Mouse (Mus musculus) macrophage (primary cell): ENCODE measurements around the gene Wbp4. TPM values are rescaled to one million over a fixed set of nuclear protein-coding genes. Genes with fewer than 3 reads are reported as not detected.
"Not testable (repeated sequence)": the region's sequence is repeated elsewhere in the genome, so short reads cannot be mapped to it uniquely, and the experiment has no call there.

Experiments
- H3K27ac ChIP-seq: fragments of 350-480 bp; formaldehyde crosslinking; 2 replicates; pipeline ENCODE4 v1.9.0; 2021
- H3K36me3 ChIP-seq: fragments of 350-480 bp; formaldehyde crosslinking; 2 replicates; pipeline ENCODE4 v1.9.0; 2021; ENCODE audit errors: inconsistent target
- H3K4me3 ChIP-seq: fragments of 350-480 bp; formaldehyde crosslinking; 2 replicates; pipeline ENCODE4 v1.9.0; 2021; ENCODE audit errors: inconsistent target
- H3K79me2 ChIP-seq: fragments of 350-480 bp; formaldehyde crosslinking; 2 replicates; pipeline ENCODE4 v1.9.0; 2021; ENCODE audit errors: inconsistent target
- WGBS: methylation state at CpG from one replicate; pipeline ENCODE4 v1.1.7; 2026; ENCODE audit warnings: inconsistent platforms; ENCODE audit not compliant: missing documents; 5-methylcytosine and 5-hydroxymethylcytosine counted together
- polyA plus RNA-seq: library from polyadenylated mRNA; stranded (reverse); fragments of 250-400 nt; gene quantifications from 3 replicates; pipeline ENCODE4 v1.2.4, GENCODE M21; 2018; ENCODE audit warnings: inconsistent platforms

The Wbp4 gene
- polyA plus RNA-seq, 1 experiment from 2014 or later = 84.4 TPM

DNA sequence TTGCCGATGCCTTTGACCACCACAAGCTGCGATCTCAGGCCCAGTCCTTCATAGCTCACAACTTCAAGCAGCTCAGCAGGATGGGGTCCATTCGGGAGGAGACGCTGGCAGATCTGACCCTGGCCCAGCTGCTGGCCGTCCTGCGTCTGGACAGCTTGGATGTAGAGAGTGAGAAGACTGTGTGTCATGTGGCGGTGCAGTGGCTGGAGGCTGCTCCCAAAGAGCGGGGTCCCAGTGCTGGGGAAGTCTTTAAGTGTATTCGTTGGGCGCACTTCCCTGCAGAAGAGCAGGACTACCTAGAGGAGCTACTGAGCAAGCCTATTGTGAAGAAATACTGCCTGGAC lies 28.8 kb downstream of the Wbp4 start:
- not testable (repeated sequence) for H3K27ac ChIP-seq, H3K36me3 ChIP-seq, H3K79me2 ChIP-seq, H3K4me3 ChIP-seq
- WGBS = 94% methylated on average over 4 of the region's 10 CpGs

DNA sequence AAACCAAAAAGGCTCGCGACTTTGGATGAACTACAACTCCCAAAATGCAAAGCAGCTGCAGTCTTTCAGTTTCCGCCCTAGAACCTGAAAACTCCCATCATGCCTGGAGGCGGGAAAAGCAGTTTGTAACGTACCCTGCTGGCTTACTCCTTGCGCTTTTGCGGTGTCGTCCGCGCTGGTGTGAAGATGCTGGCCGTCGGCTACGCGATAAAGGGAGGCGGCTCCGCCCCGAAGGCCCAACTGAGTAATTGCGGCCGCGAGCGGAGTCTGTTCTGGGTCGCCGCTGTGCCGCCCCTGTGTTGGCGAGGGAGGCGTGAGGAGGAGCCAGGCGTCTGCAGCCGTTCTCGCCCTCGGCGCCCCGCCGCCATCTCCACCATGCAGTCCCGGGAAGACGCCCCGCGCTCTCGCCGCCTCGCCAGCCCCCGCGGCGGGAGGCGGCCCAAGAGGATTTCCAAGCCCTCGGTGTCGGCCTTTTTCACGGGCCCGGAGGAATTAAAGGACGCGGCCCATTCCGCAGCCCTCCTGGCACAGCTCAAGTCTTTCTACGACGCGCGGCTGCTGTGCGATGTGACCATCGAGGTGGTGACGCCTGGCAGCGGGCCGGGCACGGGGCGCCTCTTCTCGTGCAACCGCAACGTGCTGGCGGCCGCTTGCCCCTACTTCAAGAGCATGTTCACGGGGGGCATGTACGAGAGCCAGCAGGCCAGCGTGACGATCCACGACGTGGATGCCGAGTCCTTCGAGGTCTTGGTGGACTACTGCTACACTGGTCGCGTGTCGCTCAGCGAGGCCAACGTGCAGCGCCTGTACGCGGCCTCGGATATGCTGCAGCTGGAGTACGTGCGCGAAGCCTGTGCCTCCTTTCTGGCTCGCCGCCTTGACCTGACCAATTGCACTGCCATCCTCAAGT lies 29.4 kb downstream of the Wbp4 start, which contains the start of gene Kbtbd6:
Gene Kbtbd6 (plus strand): TSS at position 155 of the 910 bp plus-strand sequence.
- H3K36me3 ChIP-seq, H3K79me2 ChIP-seq, H3K27ac ChIP-seq: not testable (repeated sequence)
- peak within 1 kb of the TSS; percentile 28 for H3K4me3 ChIP-seq
- 2% methylated on average over 26 of the region's 89 CpGs for WGBS

DNA sequence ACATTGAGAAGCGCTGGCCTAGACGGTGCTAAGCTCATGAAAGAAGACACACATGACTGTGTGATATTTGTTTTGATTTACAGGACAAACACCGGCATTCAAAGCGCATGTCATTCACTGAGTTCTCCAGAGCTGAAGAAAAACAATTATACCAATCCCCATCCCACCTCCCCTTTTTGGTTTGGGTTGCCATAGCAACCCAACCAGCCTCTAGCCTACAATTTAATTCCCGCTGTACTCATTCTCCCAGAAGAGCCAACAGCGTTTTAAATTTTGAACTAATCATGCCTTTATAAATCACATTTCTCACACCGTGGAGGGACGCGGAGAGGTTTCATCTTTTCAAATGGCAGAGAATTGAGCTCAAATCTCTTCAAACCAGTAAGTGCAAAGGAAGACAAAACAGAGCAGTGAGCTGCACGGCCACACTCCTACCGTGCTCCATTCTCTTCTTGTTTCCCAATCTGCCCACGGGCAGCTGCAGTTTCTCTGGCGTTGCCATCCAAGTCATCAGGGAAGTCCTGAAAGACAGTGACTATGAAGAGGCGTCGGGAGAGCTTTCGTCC lies 36.2 kb downstream of the Wbp4 start:
- Histone ChIP-seq H3K36me3 (no peaks in the 10 kb centered on the region), H3K4me3 (no peak overlapping the region), H3K79me2 (no peaks in the 10 kb centered on the region), H3K27ac (no peak overlapping the region)
- WGBS = 70% methylated on average over 16 of the region's 16 CpGs

DNA sequence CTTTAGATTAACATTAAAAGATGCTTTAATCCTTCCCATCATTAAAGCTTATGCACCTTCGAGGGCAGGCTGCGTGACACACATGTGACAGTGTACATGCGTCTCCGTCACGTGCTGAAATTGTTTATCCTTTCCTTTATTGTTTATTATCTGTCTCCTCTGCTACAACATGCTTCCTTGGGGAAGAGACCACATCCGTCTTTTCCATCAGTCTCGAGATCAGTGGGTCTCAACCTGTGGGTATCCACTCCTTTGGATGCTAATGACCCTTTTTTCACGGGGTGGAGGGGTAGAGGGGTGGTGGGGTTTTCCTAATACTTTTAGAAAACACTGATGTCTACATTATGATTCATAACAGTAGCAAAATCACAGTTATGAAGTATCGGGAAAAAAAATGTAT lies 36.7 kb downstream of the Wbp4 start:
- Histone ChIP-seq H3K27ac (no peak overlapping the region), H3K79me2 (no peaks in the 10 kb centered on the region), H3K36me3 (no peaks in the 10 kb centered on the region), H3K4me3 (no peak overlapping the region)
- WGBS = 91% methylated on average over 9 of the region's 9 CpGs

DNA sequence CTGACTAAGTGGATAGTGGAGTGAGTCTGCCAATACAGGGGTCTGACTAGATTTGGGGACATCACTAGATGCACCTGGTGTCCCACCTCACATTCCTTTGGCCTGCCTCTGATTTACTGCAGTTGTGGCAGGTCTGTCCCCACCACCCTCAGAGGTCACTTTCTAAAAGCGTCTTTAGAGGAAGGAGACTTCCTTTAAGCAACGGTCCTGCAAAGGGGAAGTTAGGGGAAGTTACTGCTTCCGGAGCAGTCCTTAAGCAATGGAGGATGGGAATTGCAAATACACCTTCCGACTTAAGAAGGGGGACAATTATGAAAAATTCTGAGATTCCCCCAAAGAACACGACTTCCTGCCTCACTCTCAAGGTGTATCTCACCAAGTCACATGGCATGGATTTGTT lies 39.9 kb downstream of the Wbp4 start:
- H3K27ac ChIP-seq = peak overlapping the region; percentile 55
- 2% methylated on average over 4 of the region's 5 CpGs for WGBS
- no peaks in the 10 kb centered on the region for H3K79me2 ChIP-seq
- H3K4me3 ChIP-seq = no peak overlapping the region
- H3K36me3 ChIP-seq = no peaks in the 10 kb centered on the region

DNA sequence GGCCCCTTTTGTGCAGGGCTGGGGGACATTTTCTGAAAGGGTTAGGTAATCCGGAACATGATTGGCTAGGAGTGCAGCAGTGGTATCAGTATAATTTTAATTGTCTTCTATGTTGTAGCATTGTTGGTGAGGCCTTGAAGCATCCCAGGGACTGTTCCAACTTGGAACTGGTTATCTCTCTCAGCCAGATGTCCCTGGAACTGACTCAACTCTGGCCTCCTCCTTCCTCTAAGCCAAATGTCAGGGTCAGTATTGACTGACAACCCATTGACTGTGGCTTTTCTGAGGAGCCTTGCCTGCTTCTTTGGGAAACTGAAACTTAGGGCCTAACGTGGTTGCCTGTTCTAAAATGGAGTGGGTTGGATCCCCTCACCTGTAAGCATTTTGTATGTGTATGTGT lies 40.7 kb downstream of the Wbp4 start:
- no peaks in the 10 kb centered on the region for H3K36me3 ChIP-seq
- H3K27ac ChIP-seq = no peak overlapping the region
- 88% methylated on average over 2 of the region's 2 CpGs for WGBS
- H3K4me3 ChIP-seq = no peak overlapping the region
- no peaks in the 10 kb centered on the region for H3K79me2 ChIP-seq

DNA sequence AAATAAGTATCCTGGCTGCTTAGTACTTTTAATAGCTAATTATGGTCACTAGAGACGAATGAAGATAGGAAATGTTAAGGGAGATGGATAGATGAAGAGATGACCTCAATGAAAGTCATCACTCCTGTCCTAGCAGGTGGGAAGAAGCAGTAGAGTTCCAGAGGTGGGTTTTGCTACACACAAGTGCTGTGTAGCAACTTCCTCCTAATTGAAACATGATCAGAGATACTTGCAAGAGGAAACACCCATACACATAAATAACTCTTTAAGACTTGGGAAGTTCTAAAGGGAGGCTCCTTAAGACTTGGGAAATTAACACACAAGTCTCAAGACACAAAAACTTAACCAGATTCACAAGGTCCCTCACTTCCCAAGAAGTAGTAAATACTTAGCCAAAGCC lies 47.3 kb downstream of the Wbp4 start:
- WGBS = 100% methylated on average over 1 of the region's 1 CpGs
- Histone ChIP-seq H3K27ac (no peak overlapping the region), H3K4me3 (no peak overlapping the region), H3K36me3 (no peaks in the 10 kb centered on the region), H3K79me2 (no peaks in the 10 kb centered on the region; the same call in 1 of the 2 replicates)

DNA sequence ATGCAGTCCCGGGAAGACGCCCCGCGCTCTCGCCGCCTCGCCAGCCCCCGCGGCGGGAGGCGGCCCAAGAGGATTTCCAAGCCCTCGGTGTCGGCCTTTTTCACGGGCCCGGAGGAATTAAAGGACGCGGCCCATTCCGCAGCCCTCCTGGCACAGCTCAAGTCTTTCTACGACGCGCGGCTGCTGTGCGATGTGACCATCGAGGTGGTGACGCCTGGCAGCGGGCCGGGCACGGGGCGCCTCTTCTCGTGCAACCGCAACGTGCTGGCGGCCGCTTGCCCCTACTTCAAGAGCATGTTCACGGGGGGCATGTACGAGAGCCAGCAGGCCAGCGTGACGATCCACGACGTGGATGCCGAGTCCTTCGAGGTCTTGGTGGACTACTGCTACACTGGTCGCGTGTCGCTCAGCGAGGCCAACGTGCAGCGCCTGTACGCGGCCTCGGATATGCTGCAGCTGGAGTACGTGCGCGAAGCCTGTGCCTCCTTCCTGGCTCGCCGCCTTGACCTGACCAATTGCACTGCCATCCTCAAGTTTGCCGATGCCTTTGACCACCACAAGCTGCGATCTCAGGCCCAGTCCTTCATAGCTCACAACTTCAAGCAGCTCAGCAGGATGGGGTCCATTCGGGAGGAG lies 54.5 kb downstream of the Wbp4 start:
- not testable (repeated sequence) for H3K27ac ChIP-seq, H3K4me3 ChIP-seq, H3K36me3 ChIP-seq
- peaks cover 13% of the 10 kb centered on the region; the same call in 1 of the 2 replicates for H3K79me2 ChIP-seq
- no CpG with 5 or more reads among the region's 59 CpGs for WGBS

DNA sequence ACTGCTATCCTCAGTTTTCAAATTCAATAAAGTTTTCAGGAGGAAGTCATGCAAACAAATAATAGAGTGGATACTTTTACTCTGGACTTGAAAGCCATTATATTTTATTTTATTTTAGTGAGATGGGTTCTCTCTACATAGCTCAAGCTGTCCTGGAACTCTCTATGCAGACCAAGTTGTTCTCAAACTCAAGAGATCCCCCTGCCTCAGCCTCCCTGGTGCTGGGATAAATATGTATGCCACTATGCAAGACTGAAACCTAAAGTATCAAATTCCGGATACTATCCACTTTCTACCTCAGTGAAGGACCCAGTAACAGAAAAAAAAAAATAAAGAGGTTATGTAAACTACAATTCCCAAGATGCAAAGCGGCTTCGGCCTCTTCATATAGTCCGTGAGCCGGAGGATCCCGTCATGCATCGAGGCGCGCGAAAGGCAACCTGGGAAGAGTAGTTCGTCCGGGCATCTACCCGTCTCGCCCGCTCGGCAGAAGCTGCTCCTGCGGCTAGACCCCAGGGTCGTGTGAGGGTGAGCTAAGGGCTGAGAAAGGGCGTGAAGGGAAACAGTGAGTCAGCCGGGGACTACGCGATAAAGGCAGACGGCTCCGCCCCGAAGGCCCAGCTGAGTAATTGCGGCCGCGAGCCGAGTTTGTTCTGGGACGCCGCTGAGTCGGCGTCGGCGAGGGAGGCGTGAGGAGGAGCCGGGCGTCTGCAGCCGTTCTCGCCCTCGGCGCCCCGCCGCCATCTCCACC lies 55.2 kb downstream of the Wbp4 start, which contains the start of gene Kbtbd7:
Gene Kbtbd7 (plus strand): TSS at position 533 of the 751 bp plus-strand sequence.
- WGBS = 1% methylated on average over 37 of the region's 44 CpGs
- peaks cover 13% of the 10 kb centered on the region; the same call in 1 of the 2 replicates for H3K79me2 ChIP-seq
- H3K4me3 ChIP-seq = no peak within 1 kb of the TSS

DNA sequence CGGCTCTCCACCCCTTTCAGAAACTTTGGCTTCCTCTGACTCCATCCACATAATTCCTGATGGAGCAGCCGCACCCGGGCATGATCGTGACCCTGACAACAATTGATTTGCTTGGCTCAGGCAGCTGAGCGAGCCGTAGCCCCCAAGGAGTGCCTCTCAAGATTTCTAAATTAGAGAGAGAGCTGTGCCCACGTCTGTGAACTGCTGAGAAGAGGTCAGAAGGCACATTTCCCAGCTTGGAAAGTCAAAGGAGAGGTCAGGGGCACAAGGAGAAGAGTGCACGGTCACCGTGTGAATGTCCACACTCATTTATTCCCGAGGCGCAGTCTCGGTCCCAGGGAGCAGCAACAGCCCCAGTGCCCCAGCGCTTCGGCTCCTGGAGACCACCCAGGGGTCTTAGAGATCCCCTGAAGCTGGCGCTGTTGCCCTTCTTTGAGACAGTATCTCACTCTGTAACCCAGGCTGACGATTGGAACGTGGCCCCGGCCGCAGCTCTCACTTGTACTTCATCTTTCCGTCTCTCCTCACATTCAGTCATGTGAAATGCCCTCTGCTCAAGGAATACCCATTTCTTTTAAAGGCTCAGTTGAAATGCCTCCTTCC lies 61.1 kb downstream of the Wbp4 start:
- no peaks in the 10 kb centered on the region for H3K79me2 ChIP-seq
- H3K36me3 ChIP-seq = peaks cover 8% of the 10 kb centered on the region; the same call in 1 of the 2 replicates
- no peak overlapping the region for H3K27ac ChIP-seq
- H3K4me3 ChIP-seq = no peak overlapping the region
- 96% methylated on average over 20 of the region's 20 CpGs for WGBS

More for the DNA sequence above, 55.2 kb downstream of the Wbp4 start, which contains the start of gene Kbtbd7:
- Histone ChIP-seq H3K27ac (no peak within 1 kb of the TSS), H3K36me3 (no peaks in the 10 kb centered on the region)

DNA sequence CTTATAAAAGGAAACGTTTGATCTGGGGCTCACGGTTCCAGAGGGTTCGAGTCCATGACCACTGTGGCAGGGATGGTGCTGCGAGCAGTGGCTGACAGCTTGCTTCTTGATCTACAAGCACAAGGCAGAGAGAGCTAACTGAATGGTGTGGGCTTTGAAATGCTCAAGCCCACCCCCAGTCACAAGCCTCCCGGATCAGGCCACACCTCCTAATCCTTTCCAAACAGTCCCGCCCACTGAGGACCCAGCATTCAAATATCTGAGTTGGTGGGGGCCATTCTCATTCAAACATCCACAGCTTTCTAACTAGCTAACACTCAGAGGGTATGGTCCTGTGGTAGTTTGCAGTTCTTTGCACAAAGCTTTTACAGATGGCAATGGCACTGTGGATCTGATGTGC lies 68.2 kb downstream of the Wbp4 start:
- Histone ChIP-seq H3K27ac (no peak overlapping the region), H3K79me2 (no peaks in the 10 kb centered on the region), H3K36me3 (peaks cover 22% of the 10 kb centered on the region; the same call in 1 of the 2 replicates), H3K4me3 (no peak overlapping the region)
- 88% methylated on average over 6 of the region's 6 CpGs for WGBS

DNA sequence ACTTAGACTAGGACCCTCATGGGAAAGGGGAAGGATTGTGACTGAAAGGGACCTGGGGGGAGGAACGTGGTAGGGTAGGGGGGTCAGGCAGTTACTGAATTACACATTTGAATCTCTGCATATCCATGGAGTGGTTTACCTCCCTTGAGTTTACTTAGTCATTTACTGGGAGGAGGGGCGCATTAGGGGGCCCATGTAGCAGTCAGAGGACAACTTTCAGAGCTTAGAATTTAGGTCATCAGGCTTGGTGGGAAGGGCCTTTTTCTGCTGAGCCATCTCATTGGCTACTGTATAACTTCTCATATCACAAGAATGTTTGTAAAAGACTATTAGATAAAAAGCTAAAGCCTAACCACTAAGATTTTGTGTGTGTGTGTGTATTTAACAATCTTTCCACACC lies 70.7 kb downstream of the Wbp4 start:
- no peak overlapping the region for H3K4me3 ChIP-seq
- H3K27ac ChIP-seq = no peak overlapping the region
- H3K36me3 ChIP-seq = peaks cover 24% of the 10 kb centered on the region; the same call in 1 of the 2 replicates
- 86% methylated on average over 2 of the region's 2 CpGs for WGBS
- no peaks in the 10 kb centered on the region for H3K79me2 ChIP-seq
